9 mouse cellular contexts compared by ENCODE assay signal in genomic region chr19:43729296-43730036, GRCm38 (mm10). TPM values are rescaled to one million over a fixed set of nuclear protein-coding genes. Genes with fewer than 3 reads are reported as not detected.
DNase-seq lines count a peak whose midpoint lies in the region; ATAC-seq and TF ChIP-seq lines count a peak whose summit lies in the region.
"Had no signal": no experiment of that assay in that cellular context is flagged by ENCODE, and none has a peak within 500 bp of the region (broad histone marks: within the 10 kb centered on the region; RNA-seq: fewer than 3 reads in every experiment).

No protein-coding gene starts in this region.

- no peaks in the 10 kb centered on the region for H3K27me3 ChIP-seq in heart, adult 2 months (ENCODE audit: control insufficient read depth, insufficient read depth, low read length)
- no peaks in the 10 kb centered on the region for H3K27me3 ChIP-seq in limb, embryonic 13.5 days
- no peaks in the 10 kb centered on the region for H3K27me3 ChIP-seq in stomach, postnatal 0 days (ENCODE audit: control insufficient read depth, insufficient read depth, low read length)

- H3K79me2 ChIP-seq in heart, adult 2 months (replicated peaks; ENCODE audit: control insufficient read depth, insufficient read depth, low read length), result no peaks in the 10 kb centered on the region

- no peak overlapping the region for H3K27ac ChIP-seq in heart, adult 2 months
- peak overlapping the region; percentile 33; the same call in 1 of the 2 replicates for H3K27ac ChIP-seq in limb, embryonic 13.5 days
- H3K27ac ChIP-seq in stomach, postnatal 0 days (replicated peaks), result no peak overlapping the region

- no peak for TF ChIP-seq CTCF in heart, adult 2 months (IDR thresholded peaks at IDR 0.05)
- TF ChIP-seq CTCF in stomach, postnatal 0 days (IDR thresholded peaks at IDR 0.05; ENCODE audit: low read depth), result no peak

- peak overlapping the region; percentile 5; the same call in 1 of the 2 replicates for H3K9ac ChIP-seq in heart, adult 2 months (ENCODE audit: low read depth, low read length)
- peak overlapping the region; percentile 31; the same call in 1 of the 2 replicates for H3K9ac ChIP-seq in limb, embryonic 13.5 days
- H3K9ac ChIP-seq in stomach, postnatal 0 days (ENCODE audit: low read length), result no peak overlapping the region

- no peaks in the 10 kb centered on the region for H3K4me1 ChIP-seq in heart, adult 2 months (ENCODE audit: control insufficient read depth, insufficient read depth, low read length)
- 0 out of 2 replicates have a peak, but pooled peaks cover 4% of the 10 kb centered on the region for H3K4me1 ChIP-seq in limb, embryonic 13.5 days
- H3K4me1 ChIP-seq in stomach, postnatal 0 days (replicated peaks; ENCODE audit: control insufficient read depth, insufficient read depth), result no peaks in the 10 kb centered on the region

- TF ChIP-seq POLR2A in heart, adult 2 months (IDR thresholded peaks at IDR 0.05; ENCODE audit: insufficient read depth, low read depth, low read length), result no peak

- no peak for ATAC-seq in limb, embryonic 13.5 days (ENCODE audit: low FRiP score, low read depth)
- no peak for ATAC-seq in stomach, postnatal 0 days (ENCODE audit: low FRiP score, low TSS enrichment)

- no peak for TF ChIP-seq EP300 in heart, adult 2 months (IDR thresholded peaks at IDR 0.05; ENCODE audit: insufficient read depth, low read depth, low read length)
- TF ChIP-seq EP300 in stomach, postnatal 0 days (optimal IDR thresholded peaks at IDR 0.05), result no peak

- no peaks in the 10 kb centered on the region for H3K36me3 ChIP-seq in heart, adult 2 months (ENCODE audit: control insufficient read depth, insufficient read depth, low read length)
- H3K36me3 ChIP-seq in limb, embryonic 13.5 days, result peaks cover 58% of the 10 kb centered on the region
- peaks cover 27% of the 10 kb centered on the region for H3K36me3 ChIP-seq in stomach, postnatal 0 days (ENCODE audit: control insufficient read depth, insufficient read depth, low read length)

- peak overlapping the region; percentile 33; the same call in 1 of the 2 replicates for H3K4me3 ChIP-seq in heart, adult 2 months
- H3K4me3 ChIP-seq in limb, embryonic 13.5 days, result peak overlapping the region; percentile 33
- peak overlapping the region; percentile 15; the same call in 1 of the 2 replicates for H3K4me3 ChIP-seq in stomach, postnatal 0 days (ENCODE audit: low read depth, low read length)
- H3K4me3 ChIP-seq: myocyte had no signal

- no peaks in the 10 kb centered on the region for H3K9me3 ChIP-seq in limb, embryonic 13.5 days
- no peaks in the 10 kb centered on the region for H3K9me3 ChIP-seq in stomach, postnatal 0 days (ENCODE audit: control insufficient read depth, low read length)

- intact Hi-C loops in heart, adult 2 months (cut with DNase I), result no loop called here

- peak; percentile 41 for DNase-seq in lung, postnatal 10 days
- DNase-seq in lung, postnatal 14 days, result no peak
- peak; percentile 40 to 41 for DNase-seq in heart, adult 2 months
- no peak for DNase-seq in stomach, postnatal 0 days (ENCODE audit: low spot score)
- DNase-seq in natural killer cell, adult 2 months (ENCODE audit: low spot score in 2 of 2), result no peak
- DNase-seq in spleen, adult 12 weeks (ENCODE audit: low spot score), result no peak
- DNase-seq in kidney, postnatal 14 days, result no peak

- peak overlapping the region; percentile 55 for H3K4me2 ChIP-seq in limb, embryonic 13.5 days (replicated peaks)
- H3K4me2 ChIP-seq in stomach, postnatal 0 days (replicated peaks; ENCODE audit: low read depth), result peak overlapping the region; percentile 11; the same call in 1 of the 2 replicates

- WGBS in heart, adult 2 months, result 48% methylated on average over 22 of the region's 22 CpGs
- WGBS in limb, embryonic 13.5 days, result 50% methylated on average over 22 of the region's 22 CpGs
- WGBS in stomach, postnatal 0 days, result 54% methylated on average over 22 of the region's 22 CpGs

RNA-seq across cellular contexts. Expression of gene Cutc, which starts 23.3 kb away (rescaled TPM):
- total RNA-seq in heart, adult 2 months (2021), result 10 to 100 TPM; 12.1 to 15.0 TPM
- polyA plus RNA-seq in heart, adult 2 months (2012; rRNA removed), result 8.6 and 14.5 TPM in 2 replicates
- 13.0 and 14.6 TPM in 2 replicates for polyA plus RNA-seq in limb, embryonic 13.5 days (2015; fragmentation: Nextera tagmentation; extraction: Ambion mirVana)
- 19.4 and 22.5 TPM in 2 replicates for polyA plus RNA-seq in stomach, postnatal 0 days (2015; fragmentation: Nextera tagmentation; extraction: Ambion mirVana)

RNA-seq across cellular contexts. Expression of gene Cox15, which starts 23.3 kb away (rescaled TPM):
- 10 to 100 TPM; 25.0 to 27.0 TPM for total RNA-seq in heart, adult 2 months (2021)
- 22.5 and 28.8 TPM in 2 replicates for polyA plus RNA-seq in heart, adult 2 months (2012; rRNA removed)
- 11.4 and 14.5 TPM in 2 replicates for polyA plus RNA-seq in limb, embryonic 13.5 days (2015; fragmentation: Nextera tagmentation; extraction: Ambion mirVana)
- 5.3 and 5.6 TPM in 2 replicates for polyA plus RNA-seq in stomach, postnatal 0 days (2015; fragmentation: Nextera tagmentation; extraction: Ambion mirVana)

RNA-seq across cellular contexts. Expression of gene Entpd7, which starts 40.0 kb away (rescaled TPM):
- total RNA-seq in heart, adult 2 months (2021), result 1 to 10 TPM; 2.6 to 2.9 TPM
- polyA plus RNA-seq in heart, adult 2 months (2012; rRNA removed), result 1.8 and 2.0 TPM in 2 replicates
- polyA plus RNA-seq in limb, embryonic 13.5 days (2015; fragmentation: Nextera tagmentation; extraction: Ambion mirVana), result 11.2 and 12.4 TPM in 2 replicates
- polyA plus RNA-seq in stomach, postnatal 0 days (2015; fragmentation: Nextera tagmentation; extraction: Ambion mirVana), result 7.4 and 8.1 TPM in 2 replicates

RNA-seq across cellular contexts. Expression of gene Abcc2, which starts 52.5 kb away (rescaled TPM):
- total RNA-seq in heart, adult 2 months (2021), result not detected
- 0.06 and 0.15 TPM in 2 replicates for polyA plus RNA-seq in heart, adult 2 months (2012; rRNA removed)
- polyA plus RNA-seq in limb, embryonic 13.5 days (2015; fragmentation: Nextera tagmentation; extraction: Ambion mirVana), result 0.09 and 0.11 TPM in 2 replicates
- polyA plus RNA-seq in stomach, postnatal 0 days (2015; fragmentation: Nextera tagmentation; extraction: Ambion mirVana), result 0.12 and 0.15 TPM in 2 replicates
- polyA plus RNA-seq: myocyte had no signal

RNA-seq across cellular contexts. Expression of gene Slc25a28, which starts 54.8 kb away (rescaled TPM):
- total RNA-seq in heart, adult 2 months (2021), result 10 to 100 TPM; 23.3 to 31.7 TPM
- 48.3 and 50.0 TPM in 2 replicates for polyA plus RNA-seq in heart, adult 2 months (2012; rRNA removed)
- 12.2 and 14.2 TPM in 2 replicates for polyA plus RNA-seq in limb, embryonic 13.5 days (2015; fragmentation: Nextera tagmentation; extraction: Ambion mirVana)
- 9.6 and 11.4 TPM in 2 replicates for polyA plus RNA-seq in stomach, postnatal 0 days (2015; fragmentation: Nextera tagmentation; extraction: Ambion mirVana)

Comparison
In these comparisons a context has a peak if more than half of its experiments do, and no peak if none do; other contexts are left out.
1. DNase-seq: peak in lung, postnatal 10 days (single experiment) and heart, adult 2 months (2 of 2); none in lung, postnatal 14 days (single experiment), stomach, postnatal 0 days (single experiment), natural killer cell, adult 2 months (0 of 2), spleen, adult 12 weeks (single experiment) and kidney, postnatal 14 days (single experiment).
2. Peak in every context shown above with its lines, with median percentiles within 50 percentile points of each other: H3K4me3 ChIP-seq.